Mouse (Mus musculus): ENCODE measurements around the gene Pdha1. TPM values are rescaled to one million over a fixed set of nuclear protein-coding genes. Genes with fewer than 3 reads are reported as not detected.
A peak's percentile ranks its signal among the peaks of the same experiment; 100 is the strongest.

Gene Pdha1
- polyA plus RNA-seq, 1 experiment from 2014 or later = 49.3 TPM

- Histone ChIP-seq H3K9me3 (ENCODE audit: low read length) (no peaks in the 10 kb centered on the region), H3K4me3 (ENCODE audit: low read depth, low read length) (no peak overlapping the region), H3K27ac (ENCODE audit: low read depth) (no peak overlapping the region), H3K4me1 (ENCODE audit: insufficient read depth) (no peaks in the 10 kb centered on the region), H3K27me3 (ENCODE audit: insufficient read depth, low read length) (no peaks in the 10 kb centered on the region), H3K9ac (replicated peaks) (no peak overlapping the region), H3K36me3 (replicated peaks; ENCODE audit: insufficient read depth, low read length) (no peaks in the 10 kb centered on the region), H3K4me2 (ENCODE audit: low read depth, low read length) (no peak overlapping the region)
- TF ChIP-seq CTCF (IDR thresholded peaks at IDR 0.05; ENCODE audit: low read depth) (no peak), EP300 (IDR thresholded peaks at IDR 0.05; ENCODE audit: low read depth) (no peak)
- no peak for ATAC-seq
- no peak for DNase-seq
- WGBS (ENCODE audit: insufficient replicate concordance) = 74% methylated on average over 3 of the region's 3 CpGs
These were observed 10.6 kb upstream of the Pdha1 start for GRCm38 (mm10) chrX:160148859-160149258.

DNA sequence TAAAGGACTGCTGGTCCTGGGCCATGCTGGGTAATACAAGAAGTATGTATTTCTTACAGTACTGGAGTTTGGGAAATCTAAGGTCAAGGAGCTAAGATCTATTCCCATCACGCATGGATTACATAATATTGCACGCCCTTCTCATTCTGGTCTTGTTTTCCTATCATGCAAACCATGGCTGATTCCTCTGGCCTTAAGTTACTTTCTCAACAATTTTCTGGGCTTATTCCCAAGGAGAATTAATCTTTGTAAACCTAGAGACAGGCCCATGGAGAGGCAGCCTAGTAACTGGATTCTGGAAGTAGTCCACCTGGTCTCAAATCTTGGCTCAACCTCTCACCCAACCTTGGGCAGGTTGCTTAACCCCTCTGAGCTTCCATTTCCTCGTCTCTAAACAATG, 9.2 kb upstream of the Pdha1 start:
- Histone ChIP-seq H3K36me3 (replicated peaks; ENCODE audit: insufficient read depth, low read length) (no peaks in the 10 kb centered on the region), H3K4me3 (ENCODE audit: low read depth, low read length) (no peak overlapping the region), H3K4me1 (ENCODE audit: insufficient read depth) (no peaks in the 10 kb centered on the region), H3K9ac (replicated peaks) (no peak overlapping the region), H3K27ac (ENCODE audit: low read depth) (no peak overlapping the region), H3K9me3 (ENCODE audit: low read length) (no peaks in the 10 kb centered on the region), H3K4me2 (ENCODE audit: low read depth, low read length) (no peak overlapping the region), H3K27me3 (ENCODE audit: insufficient read depth, low read length) (no peaks in the 10 kb centered on the region)
- TF ChIP-seq CTCF (IDR thresholded peaks at IDR 0.05; ENCODE audit: low read depth) (no peak), EP300 (IDR thresholded peaks at IDR 0.05; ENCODE audit: low read depth) (no peak)
- 78% methylated on average over 3 of the region's 3 CpGs for WGBS (ENCODE audit: insufficient replicate concordance)
- DNase-seq (no peak), ATAC-seq (no peak)

GRCm38 (mm10) chrX:160146806-160147205, 8.6 kb upstream of the Pdha1 start:
- Histone ChIP-seq H3K9me3 (ENCODE audit: low read length) (no peaks in the 10 kb centered on the region), H3K4me2 (ENCODE audit: low read depth, low read length) (no peak overlapping the region), H3K36me3 (replicated peaks; ENCODE audit: insufficient read depth, low read length) (no peaks in the 10 kb centered on the region), H3K27me3 (ENCODE audit: insufficient read depth, low read length) (no peaks in the 10 kb centered on the region), H3K4me3 (ENCODE audit: low read depth, low read length) (no peak overlapping the region), H3K4me1 (ENCODE audit: insufficient read depth) (no peaks in the 10 kb centered on the region), H3K9ac (replicated peaks) (no peak overlapping the region), H3K27ac (ENCODE audit: low read depth) (no peak overlapping the region)
- TF ChIP-seq CTCF (IDR thresholded peaks at IDR 0.05; ENCODE audit: low read depth) (no peak), EP300 (IDR thresholded peaks at IDR 0.05; ENCODE audit: low read depth) (no peak)
- WGBS (ENCODE audit: insufficient replicate concordance) = 78% methylated on average over 4 of the region's 4 CpGs
- DNase-seq = no peak
- no peak for ATAC-seq

DNA sequence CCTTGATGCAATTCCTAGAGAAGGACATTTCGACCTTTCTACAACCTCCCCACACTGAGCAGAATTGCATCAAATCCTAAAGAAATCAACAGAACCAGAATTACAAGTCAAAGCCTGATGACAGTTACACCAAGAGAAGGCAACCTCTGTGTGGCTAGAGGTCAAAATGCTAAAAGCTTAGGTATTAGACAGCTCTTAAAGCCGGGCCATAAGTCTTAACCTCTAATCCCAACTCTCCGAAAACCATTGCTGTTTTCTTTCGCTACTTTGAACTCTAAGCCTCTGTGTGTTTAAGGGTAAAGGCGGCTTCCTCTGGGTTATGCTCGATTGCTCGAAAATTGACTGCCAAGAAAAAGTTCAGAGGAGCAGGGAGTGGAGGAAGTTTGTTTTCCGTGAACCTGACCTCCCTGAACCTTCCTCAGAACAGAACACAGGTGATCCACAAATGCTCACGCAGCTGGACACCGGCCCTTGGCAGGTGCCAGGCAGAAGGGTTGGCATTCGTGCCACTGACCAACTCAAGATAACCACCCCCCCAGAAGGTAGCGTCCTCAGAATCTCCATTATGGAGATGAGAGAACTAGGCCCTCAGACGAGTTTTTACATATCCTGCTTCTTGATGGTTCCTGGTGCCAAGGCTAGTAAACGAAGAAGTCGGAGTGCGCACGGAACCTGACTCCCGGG, 894 bp downstream of the Pdha1 start:
- 25% methylated on average over 18 of the region's 18 CpGs for WGBS (ENCODE audit: insufficient replicate concordance)
- 0 out of 2 replicates have a peak, but pooled peaks cover 9% of the 10 kb centered on the region for H3K4me1 ChIP-seq (ENCODE audit: insufficient read depth)
- peak overlapping the region; percentile 90 for H3K27ac ChIP-seq (ENCODE audit: low read depth)
- ATAC-seq (no peak), DNase-seq (no peak)
- peak overlapping the region; percentile 75 for H3K4me3 ChIP-seq (ENCODE audit: low read depth, low read length)
- peak overlapping the region; percentile 76 for H3K4me2 ChIP-seq (ENCODE audit: low read depth, low read length)
- TF ChIP-seq EP300 (IDR thresholded peaks at IDR 0.05; ENCODE audit: low read depth) = no peak
- TF ChIP-seq CTCF (IDR thresholded peaks at IDR 0.05; ENCODE audit: low read depth) = no peak
- H3K9ac ChIP-seq (replicated peaks) = peak overlapping the region; percentile 83
- H3K36me3 ChIP-seq (replicated peaks; ENCODE audit: insufficient read depth, low read length) = no peaks in the 10 kb centered on the region
- no peaks in the 10 kb centered on the region for H3K9me3 ChIP-seq (ENCODE audit: low read length)
- H3K27me3 ChIP-seq (ENCODE audit: insufficient read depth, low read length) = no peaks in the 10 kb centered on the region

GRCm38 (mm10) chrX:160136153-160136552, 2.1 kb downstream of the Pdha1 start:
- 22% methylated on average over 5 of the region's 5 CpGs for WGBS (ENCODE audit: insufficient replicate concordance)
- no peaks in the 10 kb centered on the region for H3K9me3 ChIP-seq (ENCODE audit: low read length)

DNA sequence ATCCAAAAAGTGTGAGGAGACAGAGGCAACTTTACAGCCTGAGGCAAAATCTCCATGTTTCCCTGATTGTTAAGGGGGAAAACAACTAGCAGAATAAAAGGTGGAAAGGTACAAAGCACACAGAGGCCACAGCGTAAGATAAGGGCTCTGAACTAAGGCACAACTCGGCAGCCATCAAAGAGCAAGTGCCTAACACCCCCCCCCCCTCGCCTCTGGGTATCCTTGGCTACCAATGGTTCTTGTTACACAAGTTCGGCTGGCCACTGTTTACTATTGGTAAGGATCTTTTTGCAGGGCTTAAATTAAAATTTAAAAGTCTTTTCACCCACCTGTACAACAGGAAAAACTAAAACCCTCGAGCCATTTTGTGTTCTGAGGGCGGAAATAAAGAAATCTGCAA, 2.5 kb downstream of the Pdha1 start:
- Histone ChIP-seq H3K36me3 (replicated peaks; ENCODE audit: insufficient read depth, low read length) (0 out of 2 replicates have a peak, but pooled peaks cover 7% of the 10 kb centered on the region), H3K4me3 (ENCODE audit: low read depth, low read length) (peak overlapping the region; percentile 75; the same call in 1 of the 2 replicates), H3K27me3 (ENCODE audit: insufficient read depth, low read length) (no peaks in the 10 kb centered on the region), H3K4me1 (ENCODE audit: insufficient read depth) (0 out of 2 replicates have a peak, but pooled peaks cover 9% of the 10 kb centered on the region), H3K4me2 (ENCODE audit: low read depth, low read length) (peak overlapping the region; percentile 76), H3K9me3 (ENCODE audit: low read length) (no peaks in the 10 kb centered on the region), H3K9ac (replicated peaks) (no peak overlapping the region), H3K27ac (ENCODE audit: low read depth) (no peak overlapping the region)
- ATAC-seq (no peak), DNase-seq (no peak)
- WGBS (ENCODE audit: insufficient replicate concordance) = 30% methylated on average over 6 of the region's 6 CpGs
- TF ChIP-seq EP300 (IDR thresholded peaks at IDR 0.05; ENCODE audit: low read depth) = no peak
- TF ChIP-seq CTCF (IDR thresholded peaks at IDR 0.05; ENCODE audit: low read depth) = no peak

More at GRCm38 (mm10) chrX:160136153-160136552, 2.1 kb downstream of the Pdha1 start:
- Histone ChIP-seq H3K4me3 (ENCODE audit: low read depth, low read length) (peak overlapping the region; percentile 75), H3K27ac (ENCODE audit: low read depth) (no peak overlapping the region), H3K9ac (replicated peaks) (no peak overlapping the region), H3K27me3 (ENCODE audit: insufficient read depth, low read length) (no peaks in the 10 kb centered on the region), H3K4me1 (ENCODE audit: insufficient read depth) (0 out of 2 replicates have a peak, but pooled peaks cover 9% of the 10 kb centered on the region), H3K4me2 (ENCODE audit: low read depth, low read length) (peak overlapping the region; percentile 76), H3K36me3 (replicated peaks; ENCODE audit: insufficient read depth, low read length) (0 out of 2 replicates have a peak, but pooled peaks cover 4% of the 10 kb centered on the region)
- ATAC-seq (no peak), DNase-seq (no peak)
- TF ChIP-seq CTCF (IDR thresholded peaks at IDR 0.05; ENCODE audit: low read depth) = no peak
- TF ChIP-seq EP300 (IDR thresholded peaks at IDR 0.05; ENCODE audit: low read depth) = no peak
